Mouse (Mus musculus) R1 (cell line): Measurements from ENCODE around the gene 4921524J17Rik.

Source experiments
- DNase-seq: peaks from one replicate; pipeline ENCODE4 v3.0.0-alpha.2; 2018; ENCODE audit warnings: low read depth, low spot score

The 4921524J17Rik gene

DNA sequence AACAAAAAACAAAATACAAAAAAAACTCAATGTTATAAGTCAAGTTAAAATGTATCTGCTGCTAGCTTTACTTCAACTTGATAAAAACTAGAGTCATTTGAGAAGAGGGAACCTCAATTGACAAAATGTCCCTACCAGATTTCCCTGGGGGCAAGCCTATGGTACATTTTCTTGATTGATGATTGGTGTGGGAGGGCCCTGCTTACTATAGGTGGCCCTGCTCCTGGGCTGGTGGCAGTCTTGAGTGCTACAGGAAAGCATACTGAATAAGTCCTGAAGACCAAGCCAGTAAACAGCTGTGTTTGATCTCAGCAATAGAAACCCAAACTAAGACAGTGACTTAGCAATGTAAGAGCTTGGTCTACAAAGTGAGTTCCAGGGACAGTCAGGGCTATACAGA, 11.5 kb upstream of the 4921524J17Rik start:
- no peak for DNase-seq

GRCm38 (mm10) chr8:85441564-85441963, 8.9 kb upstream of the 4921524J17Rik start:
- DNase-seq: peak; percentile 92

- DNase-seq: peak; percentile 74
These were observed 3.1 kb upstream of the 4921524J17Rik start for GRCm38 (mm10) chr8:85435736-85436135.

- DNase-seq: no peak
These were observed 2.2 kb upstream of the 4921524J17Rik start for GRCm38 (mm10) chr8:85434817-85435216.

GRCm38 (mm10) chr8:85433017-85433393, 372 bp upstream of the 4921524J17Rik start:
- DNase-seq: no peak

- peak; percentile 49 for DNase-seq
These were observed 1.1 kb downstream of the 4921524J17Rik start for GRCm38 (mm10) chr8:85431281-85432167.

GRCm38 (mm10) chr8:85430801-85431200, 1.8 kb downstream of the 4921524J17Rik start:
- DNase-seq: peak; percentile 69

DNA sequence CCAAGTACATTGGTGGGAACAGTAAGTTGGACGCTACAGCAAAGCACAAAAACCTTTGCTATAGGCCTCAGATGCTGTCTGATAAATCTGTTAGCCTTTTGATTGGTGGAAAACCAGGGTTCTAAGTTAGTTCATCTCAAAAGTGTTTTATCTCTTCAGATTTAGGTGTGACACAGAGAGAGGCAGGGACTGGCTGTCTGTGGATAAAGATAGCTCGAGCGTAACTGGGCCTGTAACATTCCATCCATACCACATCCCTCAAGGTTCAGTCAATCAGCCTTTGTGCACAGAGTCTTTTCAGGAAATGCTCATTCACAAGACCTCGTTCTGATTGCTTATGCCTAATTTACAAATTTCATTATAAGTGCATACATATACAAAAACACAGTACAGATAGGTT, 3.4 kb downstream of the 4921524J17Rik start:
- DNase-seq: peak; percentile 32

DNA sequence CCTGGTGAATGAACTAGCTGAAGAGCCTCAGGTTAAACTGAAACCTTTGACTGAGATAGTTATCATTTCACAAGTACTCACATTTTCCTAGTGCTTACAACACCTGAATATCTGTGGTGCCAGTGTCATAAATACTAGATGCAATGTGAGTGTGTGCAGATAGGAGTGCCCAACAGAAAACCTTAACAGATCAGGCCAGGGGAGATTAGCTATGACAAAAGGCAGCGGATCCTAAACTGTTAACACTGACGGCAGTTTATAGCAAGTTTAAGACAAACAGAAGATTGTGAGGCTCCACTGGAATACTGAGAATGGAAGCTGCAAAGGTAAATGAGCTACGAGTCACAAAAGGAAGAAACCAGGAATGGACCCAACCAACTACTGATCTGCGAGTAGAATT, 5.6 kb downstream of the 4921524J17Rik start:
- no peak for DNase-seq

DNA sequence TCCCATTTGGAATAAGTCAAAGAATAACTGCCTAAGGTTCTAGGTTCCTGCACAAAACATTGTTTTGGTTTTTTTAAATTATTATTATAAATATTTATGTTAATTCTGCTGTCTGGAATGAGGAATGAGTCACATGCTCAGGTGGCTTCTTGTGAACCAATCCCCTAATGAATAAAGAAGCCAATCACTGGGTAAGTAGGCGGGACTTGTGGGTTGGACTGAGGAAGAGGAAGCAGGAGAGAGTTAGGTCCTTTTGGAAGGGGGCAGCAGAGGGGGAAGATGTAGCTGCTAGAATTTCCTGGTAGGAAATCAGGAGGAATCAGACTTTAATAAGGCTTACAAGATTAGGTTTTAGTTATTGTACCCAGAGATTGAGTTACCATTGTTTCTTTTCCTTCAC, 11.3 kb downstream of the 4921524J17Rik start:
- peak; percentile 91 for DNase-seq

DNA sequence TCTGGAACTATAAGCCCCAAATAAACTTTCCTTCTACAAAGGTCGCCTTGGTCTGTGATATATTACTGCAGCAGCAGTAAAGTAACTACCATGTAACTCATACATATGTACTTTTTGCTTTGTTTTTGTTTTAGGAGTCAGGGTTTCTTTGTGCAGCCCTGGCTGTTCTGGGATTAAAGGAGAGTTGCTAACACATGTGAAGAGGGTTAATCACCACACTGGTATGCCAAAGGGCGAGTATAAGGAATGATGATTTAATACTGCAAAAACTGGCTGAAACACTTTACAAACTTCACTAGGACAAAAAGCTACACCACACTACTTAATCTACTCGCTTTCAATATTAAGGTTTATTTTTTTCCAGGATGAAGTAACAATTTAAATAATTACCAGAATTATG, 24.1 kb downstream of the 4921524J17Rik start:
- no peak for DNase-seq

- peak; percentile 68 for DNase-seq
These were observed 24.6 kb downstream of the 4921524J17Rik start for GRCm38 (mm10) chr8:85408053-85408505.

DNA sequence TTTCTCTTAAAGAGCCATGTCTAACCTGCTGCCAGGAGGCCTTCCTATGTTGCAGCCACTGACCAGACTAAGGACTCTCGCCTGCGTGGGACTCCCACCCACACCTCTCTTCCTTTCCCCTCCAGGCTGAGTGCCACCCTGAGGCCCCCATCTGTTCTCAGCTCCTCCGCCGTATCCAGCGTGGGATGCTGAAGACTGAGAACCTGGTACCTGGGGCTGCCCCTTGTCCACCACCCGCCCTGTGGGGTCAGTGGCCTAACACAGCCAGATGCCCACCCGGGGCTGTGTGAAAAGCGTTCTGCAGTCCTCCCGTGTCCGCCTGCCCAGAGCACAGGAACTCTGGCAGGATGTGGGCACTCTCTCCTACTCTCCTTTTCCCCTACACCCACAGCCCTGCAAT, 26.7 kb downstream of the 4921524J17Rik start:
- no peak for DNase-seq

GRCm38 (mm10) chr8:85405418-85405817, 27.2 kb downstream of the 4921524J17Rik start:
- peak; percentile 73 for DNase-seq

- DNase-seq: peak; percentile 45
These were observed 34.1 kb downstream of the 4921524J17Rik start for GRCm38 (mm10) chr8:85398548-85398947.

DNA sequence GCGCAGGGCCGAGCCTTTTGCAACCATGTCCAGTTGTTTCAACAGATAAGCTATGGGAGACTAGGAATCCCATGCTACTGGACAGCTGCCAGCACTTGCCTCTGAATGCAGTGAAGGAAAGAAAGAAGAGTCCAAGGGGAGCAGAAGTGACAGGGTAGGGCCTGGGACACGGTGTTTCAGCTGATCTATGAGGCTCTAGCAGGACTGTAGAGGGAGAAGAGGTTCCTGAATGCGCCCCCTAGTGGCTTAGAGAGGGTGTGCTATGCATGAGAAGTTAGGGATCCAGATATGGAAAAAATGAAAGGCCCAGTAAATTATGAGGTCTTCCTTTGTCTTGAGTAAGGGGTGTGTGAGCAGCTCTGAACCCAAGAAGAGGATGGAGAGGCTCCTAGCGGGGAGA, 35.1 kb downstream of the 4921524J17Rik start:
- DNase-seq: peak; percentile 78

GRCm38 (mm10) chr8:85396432-85397079, 36.1 kb downstream of the 4921524J17Rik start:
- no peak for DNase-seq

GRCm38 (mm10) chr8:85395681-85396431, 36.8 kb downstream of the 4921524J17Rik start:
- no peak for DNase-seq

DNA sequence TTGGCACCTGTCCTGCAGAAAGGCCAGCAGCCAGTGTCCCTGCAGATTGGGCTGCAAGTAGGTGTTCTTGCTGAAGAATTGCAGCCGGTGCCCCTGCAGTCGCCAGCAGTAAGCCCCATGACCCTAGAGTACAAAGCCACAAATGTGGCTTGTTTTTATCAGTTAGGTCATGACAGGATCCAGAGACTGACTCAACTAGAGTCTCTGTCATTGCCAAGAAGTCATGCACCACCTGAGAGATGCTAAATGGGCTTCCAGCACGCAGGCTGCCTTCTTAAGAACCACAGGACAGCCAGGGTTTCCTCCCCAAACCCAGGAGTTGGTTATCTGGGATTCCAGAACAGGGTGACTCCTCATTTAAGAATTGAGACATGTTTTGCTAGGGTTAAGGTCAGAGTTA, 37.6 kb downstream of the 4921524J17Rik start:
- DNase-seq: no peak

- no peak for DNase-seq
These were observed 39.4 kb downstream of the 4921524J17Rik start for GRCm38 (mm10) chr8:85393199-85393598.

DNA sequence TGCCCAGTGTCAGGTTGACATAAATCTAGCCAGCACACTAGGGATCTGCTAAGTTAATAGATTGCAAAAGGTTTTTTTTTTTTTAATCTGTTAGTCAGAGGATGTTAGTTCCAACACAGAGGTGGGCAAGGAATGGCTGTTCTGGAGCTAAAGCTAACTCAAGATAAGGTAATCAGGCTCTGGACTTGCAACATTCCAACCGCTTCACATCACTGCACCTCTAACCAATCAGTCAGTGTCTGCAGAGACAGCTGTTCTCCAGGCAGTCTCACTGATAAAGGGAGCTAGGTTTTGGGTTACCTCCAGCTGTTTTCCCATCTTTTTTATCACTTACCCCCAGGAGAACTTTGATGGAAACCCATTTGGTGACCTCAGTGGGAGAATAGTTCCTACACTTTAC, 41.2 kb downstream of the 4921524J17Rik start:
- DNase-seq: no peak

DNA sequence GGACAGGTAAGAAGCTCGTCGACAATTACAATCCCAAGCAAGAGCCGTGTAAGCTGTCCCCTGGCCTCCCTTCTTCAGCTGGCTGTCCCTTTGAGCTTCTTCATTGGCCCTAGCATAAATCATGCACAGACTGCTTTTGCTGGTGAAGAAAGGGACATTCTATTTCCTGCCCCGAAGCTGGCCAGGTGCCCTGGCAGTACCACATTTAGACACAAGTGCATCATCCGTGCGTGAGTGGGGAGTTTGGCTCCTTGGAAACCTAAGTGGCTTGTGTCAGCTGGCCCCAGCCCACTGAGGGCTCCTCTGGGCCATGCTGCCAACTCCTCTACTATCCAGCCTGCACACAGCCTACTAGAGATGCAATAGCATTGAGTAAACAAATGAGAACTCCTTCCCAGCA, 46.4 kb downstream of the 4921524J17Rik start, which contains the start of gene Mylk3:
Gene Mylk3, minus strand, starts transcription at position 141 of the 400 bp plus-strand sequence.
- no peak for DNase-seq
